Mouse (Mus musculus) G1E-ER4 (cell line): ENCODE data around the gene C87436. TPM values are rescaled to one million over a fixed set of nuclear protein-coding genes. Genes with fewer than 3 reads are reported as not detected.

Experiments used
- GATA1 ChIP-seq: IDR thresholded peaks from one replicate; pipeline ENCODE4 v1.8.0; 2012; ENCODE audit warnings: low read length, inconsistent platforms
- polyA plus RNA-seq: library from polyadenylated mRNA; stranded (reverse); fragments of >175 nt; gene quantifications from 2 replicates; pipeline ENCODE4 v1.2.3, GENCODE M21; 2012

C87436 gene
- polyA plus RNA-seq, 1 experiment, result 4.4 TPM

- no peak for TF ChIP-seq GATA1
These were observed 33.2 kb upstream of the C87436 start for GRCm38 (mm10) chr6:86404996-86405395.

GRCm38 (mm10) chr6:86406306-86406705 lies 31.9 kb upstream of the C87436 start:
- no peak for TF ChIP-seq GATA1

GRCm38 (mm10) chr6:86418711-86419110 lies 19.5 kb upstream of the C87436 start:
- TF ChIP-seq GATA1, result no peak

GRCm38 (mm10) chr6:86419239-86419638 lies 18.9 kb upstream of the C87436 start:
- TF ChIP-seq GATA1, result no peak

GRCm38 (mm10) chr6:86420491-86420890 lies 17.7 kb upstream of the C87436 start:
- no peak for TF ChIP-seq GATA1

- TF ChIP-seq GATA1, result no peak
These were observed 11.8 kb upstream of the C87436 start, which contains the start of gene Gm44790 for GRCm38 (mm10) chr6:86426358-86426757. Gene Gm44790 (plus strand): TSS chr6:86426658.

DNA sequence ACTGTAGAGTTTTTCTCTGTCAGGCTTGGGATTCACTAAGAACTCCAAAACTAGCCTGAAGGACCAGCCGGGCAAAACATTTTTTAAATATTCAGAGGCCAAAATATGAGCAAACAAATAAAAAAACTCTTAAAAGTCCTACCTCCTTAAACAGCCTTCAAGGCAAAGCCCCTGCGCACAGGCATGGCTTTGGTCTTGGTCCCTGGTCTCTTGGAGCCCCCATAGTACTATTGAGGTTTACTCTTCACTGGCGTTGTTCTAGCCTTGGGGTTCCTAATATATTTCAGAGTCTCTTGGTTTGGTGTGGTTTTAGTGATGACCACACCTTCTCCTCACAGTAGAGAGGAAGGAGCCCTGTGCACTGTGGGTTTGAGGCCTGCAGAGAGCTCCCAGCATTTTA lies 6.6 kb upstream of the C87436 start:
- TF ChIP-seq GATA1, result no peak

DNA sequence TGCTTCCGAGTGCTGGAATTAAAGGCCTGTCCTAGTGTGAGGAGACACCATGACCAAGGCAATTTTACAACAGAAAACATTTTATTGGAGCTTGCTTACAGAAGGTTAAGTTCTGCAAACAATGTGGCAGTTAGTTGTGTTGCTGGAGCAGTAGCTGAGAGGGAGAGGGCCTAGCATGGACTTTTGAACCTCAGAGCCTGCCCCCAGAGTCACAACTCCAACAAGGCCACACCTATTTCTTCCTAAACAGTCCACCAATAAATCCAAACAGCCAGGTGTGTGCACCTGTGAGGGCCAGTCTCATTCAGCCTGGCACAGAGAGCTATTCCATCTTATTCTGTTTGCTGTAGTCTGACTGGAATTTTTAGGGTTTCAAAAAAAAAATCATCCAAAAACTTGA lies 4.5 kb upstream of the C87436 start:
- TF ChIP-seq GATA1, result no peak

GRCm38 (mm10) chr6:86437711-86438110 lies 463 bp upstream of the C87436 start:
- no peak for TF ChIP-seq GATA1

DNA sequence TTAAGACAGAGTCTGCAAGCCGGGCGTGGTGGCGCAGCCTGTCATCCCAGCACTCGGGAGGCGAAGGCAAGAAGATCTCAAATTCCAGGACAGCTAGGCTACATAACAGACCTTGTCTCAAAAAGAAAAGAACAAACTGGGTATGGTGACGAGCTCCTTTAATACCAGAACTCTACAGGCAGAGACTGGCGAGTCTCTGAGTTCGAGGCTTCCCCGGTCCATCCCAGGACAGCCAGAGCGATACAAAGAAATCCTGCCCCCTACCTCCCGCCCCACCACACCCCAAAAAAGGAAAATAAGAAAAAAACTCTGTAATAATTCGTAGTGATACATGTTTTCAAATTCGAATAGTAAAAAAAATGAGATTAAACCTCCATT lies 934 bp downstream of the C87436 start:
- TF ChIP-seq GATA1, result no peak

GRCm38 (mm10) chr6:86439531-86439930 lies 1.4 kb downstream of the C87436 start:
- no peak for TF ChIP-seq GATA1

GRCm38 (mm10) chr6:86441571-86441970 lies 3.4 kb downstream of the C87436 start:
- no peak for TF ChIP-seq GATA1

GRCm38 (mm10) chr6:86445551-86445950 lies 7.4 kb downstream of the C87436 start:
- no peak for TF ChIP-seq GATA1

- no peak for TF ChIP-seq GATA1
These were observed 8.9 kb downstream of the C87436 start for GRCm38 (mm10) chr6:86446927-86447568.

GRCm38 (mm10) chr6:86456727-86457126 lies 18.6 kb downstream of the C87436 start:
- TF ChIP-seq GATA1, result no peak

DNA sequence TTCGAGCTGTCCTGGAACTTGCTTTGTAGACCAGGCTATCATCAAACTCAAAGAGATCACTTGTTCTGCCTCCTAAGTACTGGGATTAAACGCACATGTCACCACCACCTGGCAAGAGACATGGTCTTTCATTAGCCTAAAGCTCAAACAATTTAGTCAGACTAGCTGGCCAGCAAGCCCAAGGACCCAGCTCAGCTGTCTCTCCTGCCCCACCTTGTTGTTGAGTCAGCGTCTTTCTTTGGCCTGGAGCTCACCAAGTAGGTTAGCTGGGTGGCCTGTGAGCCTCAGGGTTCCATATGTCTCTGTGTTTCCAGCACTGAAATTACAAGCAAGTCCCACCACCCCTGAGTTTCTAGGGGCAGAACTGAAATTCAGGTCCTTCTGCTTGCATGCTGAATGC lies 24.9 kb downstream of the C87436 start:
- no peak for TF ChIP-seq GATA1

- no peak for TF ChIP-seq GATA1
These were observed 33.1 kb downstream of the C87436 start for GRCm38 (mm10) chr6:86471317-86471716.

DNA sequence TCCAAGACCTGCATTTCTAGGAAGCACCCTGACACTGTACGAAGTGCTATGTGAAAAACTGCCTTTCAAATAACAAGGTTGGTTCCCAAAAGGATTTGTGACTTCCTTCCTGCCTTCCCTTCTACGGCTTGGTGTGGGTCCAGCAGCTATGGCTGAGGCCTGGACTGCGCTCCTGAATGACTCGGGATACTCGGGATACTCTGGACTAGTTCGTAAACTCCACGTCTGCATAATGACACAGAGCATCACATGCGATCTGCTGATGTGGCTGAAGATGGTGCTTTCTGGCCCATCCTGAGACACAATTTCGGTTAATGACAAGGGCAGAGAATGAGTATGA lies 33.6 kb downstream of the C87436 start:
- no peak for TF ChIP-seq GATA1
